Mouse (Mus musculus): Measurements from ENCODE around the gene Chmp1a. TPM values are rescaled to one million over a fixed set of nuclear protein-coding genes. Genes with fewer than 3 reads are reported as not detected.
"Not testable (repeated sequence)": the region's sequence is repeated elsewhere in the genome, so short reads cannot be mapped to it uniquely, and the experiment has no call there.

Chmp1a gene
- polyA plus RNA-seq, 2 experiments = 93.6 to 128 TPM

GRCm38 (mm10) chr8:123231742-123232141 is 19.2 kb upstream of the Chmp1a start:
- Histone ChIP-seq H3K9ac (ENCODE audit: low read depth, low read length, severe bottlenecking) (no peak overlapping the region), H3K4me3 (replicated peaks; ENCODE audit: low read length) (no peak overlapping the region), H3K27me3 (ENCODE audit: control insufficient read depth, insufficient read depth, low read length) (peaks cover 16% of the 10 kb centered on the region), H3K4me1 (ENCODE audit: control insufficient read depth, insufficient read depth, low read length) (0 out of 2 replicates have a peak, but pooled peaks cover 8% of the 10 kb centered on the region), H3K4me2 (replicated peaks; ENCODE audit: low read depth, low read length, severe bottlenecking) (no peak overlapping the region), H3K36me3 (ENCODE audit: control insufficient read depth, insufficient read depth, low read length) (peaks cover 24% of the 10 kb centered on the region), H3K9me3 (ENCODE audit: control insufficient read depth, low read length) (no peaks in the 10 kb centered on the region), H3K27ac (replicated peaks; ENCODE audit: low read depth, low read length) (no peak overlapping the region)
- TF ChIP-seq POLR2A (IDR thresholded peaks at IDR 0.05; ENCODE audit: borderline replicate concordance, extremely low read depth, insufficient read depth, insufficient read length) = no peak
- 62% methylated on average over 5 of the region's 5 CpGs for WGBS
- DNase-seq (ENCODE audit: low spot score) = no peak
- no peak for ATAC-seq (ENCODE audit: low FRiP score, low read depth)

- not testable (repeated sequence) for DNase-seq (ENCODE audit: low spot score); H3K4me1 ChIP-seq (ENCODE audit: control insufficient read depth, insufficient read depth, low read length); H3K4me3 ChIP-seq (replicated peaks; ENCODE audit: low read length); H3K27ac ChIP-seq (replicated peaks; ENCODE audit: low read depth, low read length); ATAC-seq (ENCODE audit: low FRiP score, low read depth); H3K4me2 ChIP-seq (replicated peaks; ENCODE audit: low read depth, low read length, severe bottlenecking); H3K27me3 ChIP-seq (ENCODE audit: control insufficient read depth, insufficient read depth, low read length); H3K9ac ChIP-seq (ENCODE audit: low read depth, low read length, severe bottlenecking); H3K9me3 ChIP-seq (ENCODE audit: control insufficient read depth, low read length)
- H3K36me3 ChIP-seq (ENCODE audit: control insufficient read depth, insufficient read depth, low read length) = peaks cover 24% of the 10 kb centered on the region
- 85% methylated on average over 9 of the region's 11 CpGs for WGBS
Observed at GRCm38 (mm10) chr8:123230326-123230725, 17.8 kb upstream of the Chmp1a start.

DNA sequence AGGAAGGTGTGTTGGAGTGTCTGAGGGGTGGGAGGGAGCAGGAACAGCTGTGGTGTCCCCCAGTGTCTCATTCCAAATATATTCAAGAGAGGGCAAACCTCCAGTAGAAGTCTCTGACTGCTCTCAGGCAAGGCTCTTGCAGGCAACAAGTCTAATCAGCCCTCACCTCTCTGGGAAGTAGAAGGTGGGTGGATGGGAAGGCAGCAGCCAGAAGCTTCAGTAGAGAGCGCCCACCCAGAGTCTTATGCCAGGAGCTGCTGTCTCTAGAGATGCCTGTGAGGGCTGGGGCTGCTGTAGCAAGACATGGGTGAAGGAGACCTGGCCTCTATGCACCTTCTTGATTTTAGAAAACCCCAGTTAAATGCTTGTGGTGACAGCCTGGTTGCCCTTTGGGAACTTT is 15.9 kb upstream of the Chmp1a start:
- H3K36me3 ChIP-seq (ENCODE audit: control insufficient read depth, insufficient read depth, low read length) = peaks cover 24% of the 10 kb centered on the region
- DNase-seq (ENCODE audit: low spot score) = no peak
- H3K4me1 ChIP-seq (ENCODE audit: control insufficient read depth, insufficient read depth, low read length) = peaks cover 7% of the 10 kb centered on the region
- H3K27ac ChIP-seq (replicated peaks; ENCODE audit: low read depth, low read length) = no peak overlapping the region
- H3K9ac ChIP-seq (ENCODE audit: low read depth, low read length, severe bottlenecking) = no peak overlapping the region
- TF ChIP-seq POLR2A (IDR thresholded peaks at IDR 0.05; ENCODE audit: borderline replicate concordance, extremely low read depth, insufficient read depth, insufficient read length) = no peak
- 100% methylated on average over 1 of the region's 1 CpGs for WGBS
- H3K4me2 ChIP-seq (replicated peaks; ENCODE audit: low read depth, low read length, severe bottlenecking) = no peak overlapping the region
- H3K9me3 ChIP-seq (ENCODE audit: control insufficient read depth, low read length) = no peaks in the 10 kb centered on the region
- no peak for ATAC-seq (ENCODE audit: low FRiP score, low read depth)
- H3K27me3 ChIP-seq (ENCODE audit: control insufficient read depth, insufficient read depth, low read length) = no peaks in the 10 kb centered on the region
- H3K4me3 ChIP-seq (replicated peaks; ENCODE audit: low read length) = no peak overlapping the region

DNA sequence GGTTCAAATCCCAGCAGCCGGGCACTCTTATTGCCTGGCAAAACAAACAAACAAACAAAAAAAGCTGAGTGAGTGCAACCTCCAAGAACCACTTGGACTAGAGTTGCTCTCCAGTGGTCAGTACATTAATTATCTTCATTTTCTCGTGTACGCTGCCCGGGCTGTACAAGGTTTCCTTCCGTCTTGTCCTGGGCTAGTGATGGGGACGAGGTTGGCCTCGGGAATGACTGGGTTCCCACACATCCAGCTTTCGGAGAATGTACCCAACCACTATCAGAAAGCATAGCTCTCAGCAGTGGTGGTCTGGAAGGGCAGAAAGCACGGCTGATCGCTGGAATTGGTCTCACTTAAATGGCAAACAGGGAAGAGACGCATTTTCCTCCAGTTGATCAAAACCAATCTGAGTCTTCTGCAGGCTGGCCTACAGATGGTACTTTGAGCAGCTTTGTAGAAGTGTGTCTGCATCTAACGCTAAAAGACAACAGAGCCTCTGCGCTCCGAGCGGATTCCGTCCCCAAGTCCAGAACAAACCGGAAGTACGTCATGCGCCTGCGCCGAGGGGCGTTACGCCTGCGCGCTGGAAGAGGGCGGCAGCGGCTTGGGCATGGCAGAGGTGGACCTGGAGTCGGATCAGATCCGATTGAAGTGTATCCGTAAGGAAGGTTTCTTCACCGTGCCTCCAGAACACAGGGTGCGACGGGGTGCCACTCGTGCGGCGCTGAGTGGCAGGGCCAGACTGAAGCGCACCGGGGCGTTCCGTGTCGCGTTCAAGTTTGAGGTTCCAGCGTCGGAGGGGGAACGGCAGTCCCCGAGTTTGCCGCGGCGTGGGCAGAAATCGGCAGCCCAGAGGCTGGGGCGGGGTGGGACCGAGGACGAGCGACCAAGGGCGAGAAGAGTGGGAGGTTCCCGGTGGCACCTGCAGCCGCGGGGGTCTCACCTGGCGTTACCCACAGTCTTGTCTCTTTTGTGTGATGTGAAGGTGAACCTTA is 12.0 kb upstream of the Chmp1a start, which contains the start of gene Cdk10:
Gene Cdk10, plus strand, starts transcription at position 565 of the 989 bp plus-strand sequence.
- peak; percentile 89 for ATAC-seq (ENCODE audit: low FRiP score, low read depth)
- H3K27me3 ChIP-seq (ENCODE audit: control insufficient read depth, insufficient read depth, low read length) = no peaks in the 10 kb centered on the region
- peak; percentile 90 for DNase-seq (ENCODE audit: low spot score)
- peaks cover 7% of the 10 kb centered on the region for H3K4me1 ChIP-seq (ENCODE audit: control insufficient read depth, insufficient read depth, low read length)
- H3K9me3 ChIP-seq (ENCODE audit: control insufficient read depth, low read length) = no peaks in the 10 kb centered on the region
- H3K4me2 ChIP-seq (replicated peaks; ENCODE audit: low read depth, low read length, severe bottlenecking) = peak within 1 kb of the TSS; percentile 83
- WGBS = 3% methylated on average over 59 of the region's 59 CpGs
- peak within 1 kb of the TSS; percentile 81 for H3K4me3 ChIP-seq (replicated peaks; ENCODE audit: low read length)
- peak within 1 kb of the TSS; percentile 84 for H3K9ac ChIP-seq (ENCODE audit: low read depth, low read length, severe bottlenecking)
- TF ChIP-seq POLR2A (IDR thresholded peaks at IDR 0.05; ENCODE audit: borderline replicate concordance, extremely low read depth, insufficient read depth, insufficient read length) = peak; percentile 89; the same call in 1 of the 2 replicates
- peaks cover 24% of the 10 kb centered on the region for H3K36me3 ChIP-seq (ENCODE audit: control insufficient read depth, insufficient read depth, low read length)
- peak within 1 kb of the TSS; percentile 78 for H3K27ac ChIP-seq (replicated peaks; ENCODE audit: low read depth, low read length)

DNA sequence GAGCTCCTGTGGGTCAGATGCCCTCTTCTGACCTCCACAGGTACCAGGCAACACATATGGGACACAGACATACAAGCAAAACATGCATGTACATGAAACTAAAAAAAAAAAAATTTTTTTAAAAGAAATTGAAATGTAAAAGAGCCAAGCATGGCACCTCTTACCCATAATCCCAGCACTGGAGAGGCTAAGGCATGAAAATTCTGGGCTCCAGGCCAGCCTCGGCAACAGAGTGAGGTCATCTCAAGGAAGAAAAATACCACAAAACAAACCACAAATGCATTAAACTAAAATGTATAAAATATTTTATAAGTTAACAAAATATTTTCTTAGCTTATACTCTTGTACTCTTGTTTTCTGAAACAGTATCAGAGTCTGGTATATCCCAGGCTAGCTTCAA is 8.4 kb upstream of the Chmp1a start:
- Histone ChIP-seq H3K36me3 (ENCODE audit: control insufficient read depth, insufficient read depth, low read length) (no peaks in the 10 kb centered on the region), H3K9ac (ENCODE audit: low read depth, low read length, severe bottlenecking) (no peak overlapping the region), H3K9me3 (ENCODE audit: control insufficient read depth, low read length) (no peaks in the 10 kb centered on the region), H3K4me1 (ENCODE audit: control insufficient read depth, insufficient read depth, low read length) (peaks cover 7% of the 10 kb centered on the region), H3K4me2 (replicated peaks; ENCODE audit: low read depth, low read length, severe bottlenecking) (no peak overlapping the region), H3K27ac (replicated peaks; ENCODE audit: low read depth, low read length) (no peak overlapping the region), H3K4me3 (replicated peaks; ENCODE audit: low read length) (no peak overlapping the region), H3K27me3 (ENCODE audit: control insufficient read depth, insufficient read depth, low read length) (no peaks in the 10 kb centered on the region)
- no peak for TF ChIP-seq POLR2A (IDR thresholded peaks at IDR 0.05; ENCODE audit: borderline replicate concordance, extremely low read depth, insufficient read depth, insufficient read length)
- 50% methylated on average over 1 of the region's 1 CpGs for WGBS
- no peak for ATAC-seq (ENCODE audit: low FRiP score, low read depth)
- DNase-seq (ENCODE audit: low spot score) = no peak
